Mouse (Mus musculus) Patski (cell line): ENCODE data around the gene Rfc5. TPM values are rescaled to one million over a fixed set of nuclear protein-coding genes. Genes with fewer than 3 reads are reported as not detected.

Experiments
- ATAC-seq: fragments of 100-300 bp; one replicate; pipeline ENCODE4 v1.8.0; 2021
- CTCF ChIA-PET: fragments of 350-600 bp; sonication (Branson Sonifier 250); formaldehyde crosslinking; loops from one replicate; lab custom pipeline; 2022; ENCODE audit warnings: inconsistent platforms; lab: Charles Lee
- POLR2A ChIA-PET: fragments of 350-600 bp; sonication (Branson Sonifier 250); formaldehyde crosslinking; loops from one replicate; lab custom pipeline; 2022; ENCODE audit warnings: antibody characterized with exemption, inconsistent platforms; lab: Charles Lee
- DNase-seq: peaks from one replicate; pipeline ENCODE4 v3.0.0-alpha.2; 2011; ENCODE audit warnings: low read depth, low spot score
- H3K27me3 ChIP-seq: fragments of 371-371 bp; one replicate; pipeline ENCODE4 v1.5.1; 2021
- CTCF ChIP-seq: fragments of 100-300 bp; IDR thresholded peaks from one replicate; pipeline ENCODE4 v1.5.1; 2021
- in situ Hi-C: fragments of 300-500 bp; cut with MboI; formaldehyde crosslinking; loops from 3 replicates; pipeline ENCODE4 v1.11.1; 2018; ENCODE audit warnings: low pct_unique_long_range_greater_than_20kb, mixed read lengths
- polyA plus RNA-seq: library from polyadenylated mRNA; unstranded; gene quantifications from one replicate; pipeline ENCODE4 v1.2.3, GENCODE M21; 2021

Gene Rfc5
- polyA plus RNA-seq, 1 experiment from 2014 or later = 45.0 TPM

- ChIA-PET POLR2A (no interaction called here), CTCF (no interaction called here)
- no peak for DNase-seq
- no peak for TF ChIP-seq CTCF
- H3K27me3 ChIP-seq = no peaks in the 10 kb centered on the region
- no peak for ATAC-seq
- in situ Hi-C loops = no loop called here
These were observed 12.5 kb downstream of the Rfc5 start for GRCm38 (mm10) chr5:117376331-117376761.

GRCm38 (mm10) chr5:117374372-117375049 lies 14.3 kb downstream of the Rfc5 start:
- in situ Hi-C loops = loop anchor here (25.0 kb wide), 1 partner anchor 988 kb away; no protein-coding TSS in a partner anchor
- POLR2A ChIA-PET = no interaction called here
- CTCF ChIA-PET = no interaction called here
- H3K27me3 ChIP-seq = no peaks in the 10 kb centered on the region
- no peak for DNase-seq
- ATAC-seq = no peak
- TF ChIP-seq CTCF = no peak

- TF ChIP-seq CTCF = no peak
- no peaks in the 10 kb centered on the region for H3K27me3 ChIP-seq
- ChIA-PET CTCF (no interaction called here), POLR2A (interaction anchor here (1.2 kb wide), 1 partner anchor 8 kb away, joined by 3 read pairs; no protein-coding TSS in a partner anchor)
- ATAC-seq (no peak), DNase-seq (no peak)
- in situ Hi-C loops = loop anchor here (25.0 kb wide), 1 partner anchor 989 kb away; no protein-coding TSS in a partner anchor
These were observed 15.4 kb downstream of the Rfc5 start for GRCm38 (mm10) chr5:117373418-117373817.

- ChIA-PET POLR2A (interaction anchor here (1.4 kb wide), 1 partner anchor 12 kb away, joined by 4 read pairs; no protein-coding TSS in a partner anchor), CTCF (interaction anchor here (1.3 to 1.4 kb wide), 2 partner anchors 11 to 36 kb away, joined by 3 to 4 read pairs; no protein-coding TSS in a partner anchor)
- no peak for ATAC-seq
- no peaks in the 10 kb centered on the region for H3K27me3 ChIP-seq
- no peak for DNase-seq
- TF ChIP-seq CTCF = no peak
- in situ Hi-C loops = loop anchor here (25.0 kb wide), 1 partner anchor 992 kb away; no protein-coding TSS in a partner anchor
These were observed 18.3 kb downstream of the Rfc5 start for GRCm38 (mm10) chr5:117370592-117370991.

DNA sequence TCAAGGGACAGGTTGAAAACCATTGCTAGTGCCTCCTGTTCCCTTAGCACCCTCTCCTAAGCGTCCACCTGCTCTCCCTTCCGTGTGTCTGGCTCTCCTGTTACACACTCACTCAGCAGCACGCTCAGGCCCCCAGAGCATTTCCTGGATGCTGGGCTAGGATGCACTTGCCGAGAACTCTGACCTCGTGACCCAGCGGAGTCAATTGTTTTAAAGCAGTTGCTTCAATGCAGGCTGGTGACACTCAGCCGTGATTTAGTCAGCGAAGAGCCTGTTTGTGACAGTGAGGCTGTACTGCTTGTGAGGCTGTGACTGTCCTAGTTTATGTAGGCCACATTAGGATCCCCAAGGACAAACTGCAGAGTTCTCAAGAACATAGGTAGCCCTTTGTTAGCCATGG lies 21.6 kb downstream of the Rfc5 start:
- no peaks in the 10 kb centered on the region for H3K27me3 ChIP-seq
- POLR2A ChIA-PET = interaction anchor here (0.7 kb wide), 1 partner anchor 202 kb away, joined by 4 read pairs; no protein-coding TSS in a partner anchor
- CTCF ChIA-PET = no interaction called here
- no peak for ATAC-seq
- TF ChIP-seq CTCF = no peak
- in situ Hi-C loops = loop anchor here (10.0 to 25.0 kb wide), 2 partner anchors 995 to 1352 kb away; no protein-coding TSS in a partner anchor
- DNase-seq = no peak

- H3K27me3 ChIP-seq = no peaks in the 10 kb centered on the region
- no peak for TF ChIP-seq CTCF
- ChIA-PET POLR2A (interaction anchor here (0.7 kb wide), 1 partner anchor 90 kb away, joined by 3 read pairs; no protein-coding TSS in a partner anchor), CTCF (interaction anchor here (1.2 kb wide), 1 partner anchor 45 kb away, joined by 4 read pairs; no protein-coding TSS in a partner anchor)
- in situ Hi-C loops = loop anchor here (10.0 to 25.0 kb wide), 2 partner anchors 996 to 1351 kb away; no protein-coding TSS in a partner anchor
- DNase-seq = no peak
- ATAC-seq = no peak
These were observed 22.8 kb downstream of the Rfc5 start for GRCm38 (mm10) chr5:117365904-117366561.

GRCm38 (mm10) chr5:117364821-117365220 lies 24.0 kb downstream of the Rfc5 start:
- H3K27me3 ChIP-seq = no peaks in the 10 kb centered on the region
- ChIA-PET POLR2A (no interaction called here), CTCF (interaction anchor here (2.3 kb wide), 1 partner anchor 57 kb away, joined by 10 read pairs; no protein-coding TSS in a partner anchor)
- DNase-seq (no peak), ATAC-seq (no peak)
- in situ Hi-C loops = loop anchor here (5.0 to 25.0 kb wide), 3 partner anchors 208 to 1350 kb away; no protein-coding TSS in a partner anchor
- no peak for TF ChIP-seq CTCF

DNA sequence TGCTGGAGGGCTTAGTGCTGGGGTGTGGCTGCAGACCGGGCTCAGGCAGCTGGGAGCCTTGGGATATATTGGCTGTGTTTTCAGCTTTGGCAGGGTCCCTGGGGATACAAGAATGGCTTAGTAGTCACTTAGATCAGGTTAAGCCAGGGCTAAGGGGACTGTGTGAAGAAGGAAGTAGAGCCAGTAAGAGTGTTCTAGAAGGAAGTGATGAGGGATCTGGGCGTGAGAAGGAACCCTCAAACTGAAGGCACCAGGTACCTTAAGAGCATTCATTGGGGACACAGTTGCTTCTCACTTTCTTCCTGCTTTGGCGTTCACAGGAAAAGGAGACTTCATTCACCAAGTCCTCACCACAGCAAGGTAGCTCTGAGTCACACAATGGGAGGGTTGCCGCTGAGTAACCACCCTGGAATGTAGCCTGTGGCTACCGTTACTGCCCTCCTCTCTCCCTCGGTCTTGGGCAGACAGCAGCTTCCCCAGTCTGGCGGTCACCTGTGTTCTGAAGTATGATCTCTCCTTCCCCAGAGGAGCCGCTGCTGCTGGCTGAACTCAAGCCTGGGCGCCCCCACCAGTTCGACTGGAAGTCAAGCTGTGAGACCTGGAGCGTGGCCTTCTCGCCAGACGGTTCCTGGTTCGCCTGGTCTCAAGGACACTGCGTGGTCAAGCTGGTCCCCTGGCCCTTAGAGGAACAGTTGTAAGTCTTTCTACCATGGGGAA lies 25.6 kb downstream of the Rfc5 start:
- ChIA-PET POLR2A (interaction anchor here (0.8 to 1.1 kb wide), 3 partner anchors 9 to 16 kb away, joined by 3 read pairs; no protein-coding TSS in a partner anchor), CTCF (interaction anchor here (1.0 to 2.3 kb wide), 3 partner anchors 56 to 82 kb away, joined by 3 to 10 read pairs (median 4); no protein-coding TSS in a partner anchor)
- no peak for TF ChIP-seq CTCF
- in situ Hi-C loops = loop anchor here (5.0 to 25.0 kb wide), 3 partner anchors 206 to 1348 kb away; no protein-coding TSS in a partner anchor
- no peaks in the 10 kb centered on the region for H3K27me3 ChIP-seq
- DNase-seq = peak; percentile 97
- peak; percentile 89 for ATAC-seq

- in situ Hi-C loops = loop anchor here (5.0 to 25.0 kb wide), 3 partner anchors 204 to 1347 kb away; no protein-coding TSS in a partner anchor
- POLR2A ChIA-PET = no interaction called here
- DNase-seq = no peak
- TF ChIP-seq CTCF = no peak
- CTCF ChIA-PET = no interaction called here
- no peak for ATAC-seq
- H3K27me3 ChIP-seq = no peaks in the 10 kb centered on the region
These were observed 27.3 kb downstream of the Rfc5 start for GRCm38 (mm10) chr5:117361590-117361989.
